Mouse (Mus musculus) kidney, postnatal 36 days (tissue): Measurements from ENCODE around the gene 4930402H24Rik.

ENCODE experiments used
- DNase-seq, 2 experiments: peaks; one replicate each; pipeline ENCODE4 v3.0.0; 2021 to 2022; ENCODE audit warnings: mixed read lengths in 2 of 2

The 4930402H24Rik gene

DNA sequence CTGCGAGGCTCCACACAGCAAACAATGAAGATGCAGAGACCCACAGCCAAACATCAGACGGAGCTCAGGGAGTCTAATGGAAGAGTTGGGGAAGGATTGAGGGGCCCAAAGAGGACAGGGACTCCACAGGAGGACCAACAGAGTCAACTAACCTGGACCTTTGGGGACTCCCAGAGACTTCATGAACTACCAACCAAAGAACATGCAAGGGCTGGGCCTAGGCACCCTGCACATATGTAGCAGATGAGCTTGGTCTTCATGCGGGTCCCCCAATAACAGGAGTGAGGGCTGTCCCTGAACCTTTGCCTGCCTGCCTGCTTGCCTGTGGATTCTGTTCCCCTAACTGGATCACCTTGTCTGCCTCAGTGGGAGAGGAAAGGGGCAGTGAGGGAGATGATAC, 101.1 kb downstream of the 4930402H24Rik start:
- DNase-seq: no peak

GRCm38 (mm10) chr2:130803706-130804105, 102.5 kb downstream of the 4930402H24Rik start:
- no peak for DNase-seq

DNA sequence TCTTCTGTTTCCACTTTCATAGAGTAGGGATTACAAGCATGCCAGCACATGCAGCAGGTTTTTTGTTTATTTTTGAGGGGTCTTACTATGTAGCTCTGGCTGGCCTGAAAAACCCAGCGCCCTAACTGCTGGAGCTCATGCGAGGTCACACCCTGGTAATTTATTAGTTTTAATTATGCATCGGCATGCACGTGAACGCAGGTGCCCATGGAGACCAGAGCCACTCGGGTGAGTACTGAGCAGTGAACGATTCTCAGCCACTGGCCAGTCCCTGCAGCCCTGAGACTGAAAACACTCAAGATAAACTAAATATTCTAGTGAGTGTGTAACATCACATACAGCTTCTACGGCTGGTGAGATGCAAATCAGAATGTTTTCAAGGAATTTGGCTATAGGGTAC, 110.5 kb downstream of the 4930402H24Rik start:
- DNase-seq: peak; percentile 42 to 49

DNA sequence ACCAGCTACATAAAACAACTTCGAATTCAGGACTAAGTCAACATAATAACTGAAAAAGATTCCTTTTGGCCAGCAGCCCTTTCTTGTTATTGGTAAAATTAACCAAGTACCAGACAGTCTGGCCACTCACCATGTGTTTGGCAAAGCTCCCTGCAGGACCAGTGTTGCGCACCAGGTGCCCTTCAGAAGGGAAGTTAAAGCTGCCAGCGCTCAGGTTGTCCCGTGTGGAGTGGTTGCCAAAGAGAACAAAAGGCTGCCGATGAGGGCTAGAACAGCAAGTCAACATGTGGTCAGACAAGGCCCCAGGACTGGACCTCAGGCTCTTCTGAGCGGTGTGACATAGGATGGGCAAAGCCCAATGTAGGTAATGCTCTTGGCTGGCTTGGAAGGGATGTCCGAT, 114.5 kb downstream of the 4930402H24Rik start:
- peak; percentile 24 to 37 for DNase-seq

DNA sequence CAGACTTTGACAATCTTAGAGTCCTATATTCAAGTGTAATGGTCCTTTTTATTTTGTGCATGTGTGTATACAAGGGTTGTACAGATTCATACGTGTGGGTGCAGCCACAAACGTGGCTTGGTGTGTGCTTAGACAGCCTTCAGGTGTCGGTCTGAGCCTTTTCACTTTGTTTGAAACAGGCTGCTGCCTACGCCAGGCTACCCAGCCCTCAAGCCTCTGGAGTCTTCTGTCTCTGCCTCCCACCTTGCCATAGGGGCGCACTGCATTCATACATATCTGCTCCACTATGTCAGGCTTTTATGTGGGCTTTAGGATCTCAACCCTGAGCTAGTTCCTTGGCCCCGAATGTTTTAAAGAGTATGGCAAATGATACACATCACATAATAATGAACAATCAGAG, 116.6 kb downstream of the 4930402H24Rik start:
- no peak for DNase-seq

- DNase-seq: no peak
Observed at GRCm38 (mm10) chr2:130789039-130789438, 117.2 kb downstream of the 4930402H24Rik start.

DNA sequence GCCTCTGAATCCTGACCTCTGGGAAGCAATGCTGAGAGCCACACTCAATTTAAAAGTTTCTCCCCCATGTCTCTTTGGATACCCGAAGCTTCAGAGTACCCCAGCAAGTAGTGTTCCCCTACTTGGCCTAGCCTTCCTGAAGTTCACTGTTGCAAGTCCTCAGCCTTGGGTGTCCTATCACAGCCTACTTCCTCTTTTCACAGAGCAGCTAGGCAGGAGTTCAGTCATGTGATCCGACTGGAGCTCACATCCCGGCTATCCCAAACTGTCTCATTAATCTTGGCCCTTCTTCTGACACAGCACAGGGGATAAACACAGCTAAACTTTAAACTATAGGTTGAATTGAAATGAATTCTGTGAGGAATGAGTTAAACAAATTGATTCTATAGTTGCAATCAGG, 121.3 kb downstream of the 4930402H24Rik start:
- no peak for DNase-seq

DNA sequence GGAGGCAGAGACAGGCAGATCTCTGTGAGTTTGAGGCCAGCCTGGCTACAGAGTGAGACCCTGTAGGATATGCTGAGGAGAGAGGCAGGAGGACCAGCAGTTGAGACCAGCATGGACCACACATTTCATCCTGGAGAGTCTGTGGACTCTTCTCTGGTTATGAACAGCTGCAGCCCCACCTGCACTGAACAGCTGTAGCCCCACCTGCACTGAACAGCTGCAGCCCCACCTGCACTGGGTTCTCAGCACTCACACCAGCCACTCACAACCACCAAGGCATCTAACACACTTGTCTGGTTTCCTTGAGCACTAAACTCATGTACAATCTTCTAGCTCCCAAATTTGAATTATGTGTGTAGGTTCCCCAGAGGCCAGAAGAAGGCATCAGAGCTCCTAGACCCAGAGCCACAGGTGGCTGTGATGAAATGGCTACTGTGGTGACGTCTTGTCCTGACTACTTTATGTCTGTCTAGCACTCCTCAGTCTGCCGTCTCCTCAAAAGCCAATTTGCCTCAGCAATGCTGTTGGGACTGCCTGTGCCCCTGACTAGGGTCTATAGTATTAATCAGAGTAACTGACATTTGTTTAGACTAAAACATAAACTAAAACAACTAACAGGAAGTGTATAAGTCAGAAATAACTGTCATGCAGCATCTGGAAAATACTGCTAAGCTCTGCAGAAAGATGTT, 125.4 kb downstream of the 4930402H24Rik start:
- no peak for DNase-seq

GRCm38 (mm10) chr2:130779935-130780334, 126.3 kb downstream of the 4930402H24Rik start:
- DNase-seq: no peak

- DNase-seq: peak in 1 of 2 experiments; percentile 16
Observed at GRCm38 (mm10) chr2:130776610-130777009, 129.6 kb downstream of the 4930402H24Rik start.

DNA sequence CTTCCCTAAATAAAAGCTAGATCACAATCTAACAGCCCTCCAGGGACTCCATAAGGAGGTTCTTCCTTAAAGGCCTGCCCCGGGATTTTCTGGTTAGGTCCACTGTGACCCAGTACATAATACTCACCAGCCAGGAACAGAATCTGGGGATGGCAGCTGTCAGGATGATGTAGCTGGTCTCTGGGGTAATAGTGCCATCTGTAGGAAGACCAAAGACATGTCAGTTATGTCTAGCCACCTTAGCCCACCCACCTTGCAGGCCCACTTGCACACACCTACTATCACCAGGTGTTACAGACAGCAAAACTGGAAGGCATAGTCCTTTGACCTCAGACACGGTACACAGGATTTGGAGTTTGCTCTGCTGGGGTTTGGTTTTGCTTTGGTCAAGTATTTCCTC, 138.7 kb downstream of the 4930402H24Rik start:
- no peak for DNase-seq

DNA sequence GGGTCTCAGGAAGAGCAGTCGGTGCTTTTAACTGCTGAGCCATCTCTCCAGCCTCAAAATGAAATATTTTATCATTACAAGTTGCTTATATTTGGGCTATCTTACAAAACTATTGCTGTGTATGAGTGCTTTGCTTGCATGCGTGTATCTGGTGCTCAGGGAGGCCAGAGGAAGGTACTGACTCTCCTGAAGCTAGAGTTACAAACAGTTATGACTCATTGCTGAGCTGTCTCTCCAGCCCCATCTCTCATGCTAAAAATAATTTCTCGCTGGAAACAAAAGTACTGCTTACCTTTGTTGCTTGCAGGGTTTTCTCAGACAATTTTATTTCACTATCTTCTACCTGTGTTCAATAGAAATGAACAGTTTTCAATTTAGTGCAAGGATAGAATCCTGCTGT, 140.8 kb downstream of the 4930402H24Rik start:
- no peak for DNase-seq

- DNase-seq: peak; percentile 22 to 65
Observed at GRCm38 (mm10) chr2:130760876-130761275, 145.3 kb downstream of the 4930402H24Rik start.

DNA sequence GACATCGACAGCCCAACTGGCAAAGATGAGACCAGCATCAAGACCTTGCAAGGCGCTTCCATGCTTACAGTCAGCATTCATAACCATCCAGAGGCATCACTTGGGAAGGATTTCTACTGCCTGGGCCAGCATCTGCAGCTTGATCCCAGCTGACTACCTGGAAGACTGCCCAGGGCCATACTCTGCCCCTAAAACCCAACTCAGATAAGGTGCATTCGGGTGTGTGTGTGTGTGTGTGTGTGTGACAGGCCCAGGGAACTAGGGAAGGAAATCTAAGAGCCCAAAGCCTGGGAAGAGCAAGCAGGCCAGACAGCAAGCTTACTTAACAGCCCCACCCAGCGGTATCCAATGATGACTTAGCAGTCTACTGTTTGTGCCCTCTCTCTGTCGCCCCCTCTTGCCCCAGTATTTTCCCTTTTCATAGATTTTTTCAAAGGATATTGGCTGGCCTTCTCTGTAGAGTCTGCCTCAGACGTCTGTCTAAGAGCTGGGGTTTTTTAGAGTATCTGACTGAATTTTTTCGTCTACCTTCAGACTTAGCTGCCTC, 151.1 kb downstream of the 4930402H24Rik start:
- no peak for DNase-seq

- no peak for DNase-seq
Observed at GRCm38 (mm10) chr2:130754596-130754995, 151.6 kb downstream of the 4930402H24Rik start.

- DNase-seq: peak in 1 of 2 experiments; percentile 30
Observed at GRCm38 (mm10) chr2:130750449-130750848, 155.8 kb downstream of the 4930402H24Rik start.

DNA sequence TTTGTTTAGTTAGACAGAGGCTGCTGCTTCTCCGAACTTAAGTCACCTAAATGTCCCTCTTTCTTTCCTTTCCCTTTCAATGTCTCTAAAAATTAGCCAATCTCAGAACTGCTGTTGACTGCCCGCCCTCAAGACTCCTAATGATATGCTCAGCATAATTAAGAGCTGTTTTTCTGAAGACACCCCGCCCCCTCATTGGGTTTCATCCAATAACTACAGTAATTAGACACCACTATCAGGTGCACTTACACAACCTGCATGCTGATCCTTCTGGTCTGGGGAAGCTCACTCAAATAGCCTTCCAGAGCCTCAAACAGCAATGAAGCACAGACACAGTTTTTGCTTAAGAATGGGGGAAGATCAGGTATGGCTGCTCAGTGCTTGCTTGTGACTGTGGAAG, 156.5 kb downstream of the 4930402H24Rik start:
- peak; percentile 14 to 33 for DNase-seq

DNA sequence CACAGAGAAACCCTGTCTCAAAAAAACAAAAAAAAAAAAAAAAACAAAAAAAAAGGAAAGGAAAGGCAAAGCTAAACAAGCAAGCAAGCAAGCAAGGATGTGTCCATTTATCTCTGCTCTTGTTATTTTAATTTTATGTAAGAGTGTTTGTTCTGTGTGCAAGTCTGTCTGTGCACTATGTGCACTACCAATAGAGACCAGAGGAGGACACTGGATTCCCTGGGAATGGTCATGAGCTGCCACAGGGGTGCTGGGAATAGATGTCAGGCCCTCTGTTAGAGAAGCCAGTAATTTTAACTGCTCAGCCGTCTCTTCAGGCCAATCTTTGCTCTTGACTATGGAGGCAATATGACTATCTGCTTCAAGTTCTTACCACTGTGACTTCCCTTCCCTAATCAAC, 162.6 kb downstream of the 4930402H24Rik start:
- DNase-seq: no peak

DNA sequence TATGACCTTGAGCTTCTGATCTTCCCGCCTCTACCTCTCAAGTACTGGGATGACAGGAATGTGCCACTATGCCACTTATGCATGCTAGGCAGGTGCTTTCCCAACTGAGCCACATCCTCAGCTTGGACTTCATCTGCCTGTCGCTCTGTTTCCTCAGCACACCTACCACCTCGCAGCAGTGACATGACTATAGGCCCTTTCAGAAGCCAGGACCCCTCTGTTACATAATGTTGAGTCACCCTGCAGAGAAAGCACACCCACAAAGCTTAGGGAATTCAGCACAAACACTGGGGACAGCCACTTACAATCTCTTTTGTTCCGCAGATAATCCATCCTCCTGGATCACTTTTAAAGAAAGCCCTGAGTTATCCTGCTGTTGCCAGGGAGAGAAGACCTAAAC, 166.1 kb downstream of the 4930402H24Rik start:
- DNase-seq: no peak

DNA sequence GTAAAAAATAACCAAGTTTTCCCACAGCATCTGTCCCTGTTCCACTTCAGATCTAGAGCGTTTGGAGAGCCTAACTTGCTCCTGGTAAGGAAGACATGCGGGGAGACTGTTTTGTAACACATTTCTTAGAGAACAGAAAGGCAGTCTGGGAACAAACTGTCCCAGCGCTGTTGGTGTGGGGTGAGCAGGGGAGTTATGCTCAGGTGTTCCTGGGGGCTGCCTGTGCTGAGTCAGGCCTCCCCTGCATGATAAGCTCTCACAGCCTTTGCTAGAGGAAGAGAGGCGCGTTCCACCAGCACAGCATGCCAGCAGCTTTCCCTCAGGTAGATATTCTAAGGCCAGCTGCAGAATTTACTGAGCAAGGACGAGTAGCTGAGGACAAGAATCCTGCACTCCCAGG, 168.2 kb downstream of the 4930402H24Rik start:
- no peak for DNase-seq

GRCm38 (mm10) chr2:130735281-130735680, 170.9 kb downstream of the 4930402H24Rik start:
- DNase-seq: no peak

GRCm38 (mm10) chr2:130733444-130733843, 172.8 kb downstream of the 4930402H24Rik start:
- no peak for DNase-seq

DNA sequence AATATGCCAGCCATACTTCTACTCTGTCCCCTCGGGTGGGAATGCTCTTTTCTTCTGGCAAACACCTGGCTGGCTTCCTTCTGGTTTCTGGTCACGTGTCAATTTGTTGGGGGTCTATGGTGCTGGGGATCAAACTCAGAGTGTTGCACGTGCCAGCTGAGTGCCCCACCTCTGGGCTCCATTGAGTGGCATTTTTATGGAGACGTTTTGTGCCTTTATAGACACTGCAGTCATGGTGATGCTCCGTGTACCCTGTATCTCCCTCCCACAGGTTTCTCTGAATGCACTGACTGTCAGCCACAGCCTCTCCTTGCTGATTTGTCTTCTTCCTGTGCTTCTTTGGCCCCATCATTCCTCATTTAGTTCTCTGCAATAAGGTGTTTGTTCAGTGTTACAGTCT, 174.4 kb downstream of the 4930402H24Rik start:
- no peak for DNase-seq

DNA sequence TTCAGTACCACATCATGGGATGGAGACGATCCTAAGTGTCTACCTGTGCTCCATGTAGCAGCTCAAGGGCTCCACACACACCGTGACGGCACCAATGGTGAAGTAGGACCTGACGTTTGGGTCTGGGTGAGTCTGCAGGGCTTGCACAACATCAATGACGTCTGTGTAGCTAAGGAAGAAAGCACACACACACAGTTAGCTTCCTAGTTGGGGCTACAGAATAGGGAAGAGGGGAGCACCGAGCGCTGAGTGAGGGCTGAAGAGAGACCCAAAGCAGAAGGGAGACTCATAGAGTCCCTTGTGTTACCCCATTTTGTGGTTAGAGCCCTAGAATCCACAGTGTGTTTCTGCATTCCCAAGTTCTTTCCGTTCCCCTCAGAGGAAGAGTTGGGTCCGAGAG, 175.5 kb downstream of the 4930402H24Rik start:
- DNase-seq: no peak
